Mouse (Mus musculus): ENCODE results near the gene Hmga2. TPM values are rescaled to one million over a fixed set of nuclear protein-coding genes. Genes with fewer than 3 reads are reported as not detected.
"Not testable (repeated sequence)": the region's sequence is repeated elsewhere in the genome, so short reads cannot be mapped to it uniquely, and the experiment has no call there.

Gene Hmga2
- total RNA-seq, 2 experiments from 2014 or later, result 1.6 to 2.0 TPM

- DNase-seq (ENCODE audit: low spot score in 2 of 2), result no peak
Measured at GRCm38 (mm10) chr10:120395550-120395949, 80.7 kb downstream of the Hmga2 start.

- no peak for DNase-seq (ENCODE audit: low spot score in 2 of 2)
Measured at GRCm38 (mm10) chr10:120394740-120395139, 81.5 kb downstream of the Hmga2 start.

GRCm38 (mm10) chr10:120391971-120392716, 84.1 kb downstream of the Hmga2 start:
- DNase-seq (ENCODE audit: low spot score in 2 of 2), result no peak

- DNase-seq (ENCODE audit: low spot score in 2 of 2), result no peak
Measured at GRCm38 (mm10) chr10:120390912-120391835, 85.1 kb downstream of the Hmga2 start.

- no peak for DNase-seq (ENCODE audit: low spot score in 2 of 2)
Measured at GRCm38 (mm10) chr10:120389707-120390106, 86.6 kb downstream of the Hmga2 start.

GRCm38 (mm10) chr10:120388966-120389365, 87.3 kb downstream of the Hmga2 start:
- no peak for DNase-seq (ENCODE audit: low spot score in 2 of 2)

- no peak for DNase-seq (ENCODE audit: low spot score in 2 of 2)
Measured at GRCm38 (mm10) chr10:120388400-120388871, 87.8 kb downstream of the Hmga2 start.

- no peak for DNase-seq (ENCODE audit: low spot score in 2 of 2)
Measured at GRCm38 (mm10) chr10:120387105-120387504, 89.2 kb downstream of the Hmga2 start.

- DNase-seq (ENCODE audit: low spot score in 2 of 2), result no peak
Measured at GRCm38 (mm10) chr10:120384797-120385600, 91.3 kb downstream of the Hmga2 start.

GRCm38 (mm10) chr10:120384040-120384439, 92.2 kb downstream of the Hmga2 start:
- no peak for DNase-seq (ENCODE audit: low spot score in 2 of 2)

- DNase-seq (ENCODE audit: low spot score in 2 of 2), result no peak
Measured at GRCm38 (mm10) chr10:120377795-120378194, 98.5 kb downstream of the Hmga2 start.

- DNase-seq (ENCODE audit: low spot score in 2 of 2), result peak; percentile 50 to 76
Measured at GRCm38 (mm10) chr10:120377327-120377752, 98.9 kb downstream of the Hmga2 start.

- no peak for DNase-seq (ENCODE audit: low spot score in 2 of 2)
Measured at GRCm38 (mm10) chr10:120375438-120375837, 100.8 kb downstream of the Hmga2 start.

GRCm38 (mm10) chr10:120371215-120371614, 105.1 kb downstream of the Hmga2 start:
- no peak for DNase-seq (ENCODE audit: low spot score in 2 of 2)

- DNase-seq (ENCODE audit: low spot score in 2 of 2), result no peak
Measured at GRCm38 (mm10) chr10:120369187-120369805, 107.0 kb downstream of the Hmga2 start.

- not testable (repeated sequence) for DNase-seq (ENCODE audit: low spot score in 2 of 2)
Measured at GRCm38 (mm10) chr10:120366173-120366592, 110.1 kb downstream of the Hmga2 start.

GRCm38 (mm10) chr10:120365380-120366172, 110.7 kb downstream of the Hmga2 start:
- DNase-seq (ENCODE audit: low spot score in 2 of 2), result no peak

- DNase-seq (ENCODE audit: low spot score in 2 of 2), result no peak
Measured at GRCm38 (mm10) chr10:120363983-120364582, 112.2 kb downstream of the Hmga2 start.

- DNase-seq (ENCODE audit: low spot score in 2 of 2), result not testable (repeated sequence)
Measured at GRCm38 (mm10) chr10:120363298-120363982, 112.8 kb downstream of the Hmga2 start.

Measured in gastrocnemius, postnatal 4 days (tissue).